Mouse (Mus musculus) erythroblast, embryonic 14.5 days (primary cell): ENCODE data around the gene Sulf2. TPM values are rescaled to one million over a fixed set of nuclear protein-coding genes. Genes with fewer than 3 reads are reported as not detected.

Source experiments
- H3K27me3 ChIP-seq: 2 replicates; pipeline ENCODE4 v1.6.1; 2012; ENCODE audit warnings: inconsistent platforms; ENCODE audit not compliant: control insufficient read depth
- H3K36me3 ChIP-seq: 2 replicates; pipeline ENCODE4 v1.6.1; 2012; ENCODE audit warnings: mild to moderate bottlenecking, inconsistent platforms; ENCODE audit not compliant: control insufficient read depth
- H3K4me1 ChIP-seq: 2 replicates; pipeline ENCODE4 v1.6.1; 2012; ENCODE audit warnings: inconsistent platforms; ENCODE audit not compliant: control insufficient read depth
- H3K4me3 ChIP-seq: replicated peaks from 2 replicates; pipeline ENCODE3; 2012; ENCODE audit warnings: moderate library complexity, mild to moderate bottlenecking, inconsistent platforms
- H3K9me3 ChIP-seq: 2 replicates; pipeline ENCODE4 v1.6.1; 2012; ENCODE audit warnings: low read length, inconsistent platforms, mixed read lengths; ENCODE audit not compliant: control insufficient read depth
- GATA1 ChIP-seq: IDR thresholded peaks from 2 replicates; pipeline ENCODE4 v1.6.1; 2012; ENCODE audit warnings: low read length, inconsistent platforms, mixed read lengths
- TAL1 ChIP-seq: IDR thresholded peaks from 3 replicates; pipeline ENCODE4 v1.6.1; 2012; ENCODE audit warnings: low read length, inconsistent platforms, mixed read lengths
- polyA plus RNA-seq: library from polyadenylated mRNA; stranded (reverse); fragments of >175 nt; gene quantifications from 2 replicates; pipeline ENCODE4 v1.2.3, GENCODE M21; 2012

Sulf2 gene
- 0.01 TPM in 1 of 2 replicates, not detected in the other for polyA plus RNA-seq

DNA sequence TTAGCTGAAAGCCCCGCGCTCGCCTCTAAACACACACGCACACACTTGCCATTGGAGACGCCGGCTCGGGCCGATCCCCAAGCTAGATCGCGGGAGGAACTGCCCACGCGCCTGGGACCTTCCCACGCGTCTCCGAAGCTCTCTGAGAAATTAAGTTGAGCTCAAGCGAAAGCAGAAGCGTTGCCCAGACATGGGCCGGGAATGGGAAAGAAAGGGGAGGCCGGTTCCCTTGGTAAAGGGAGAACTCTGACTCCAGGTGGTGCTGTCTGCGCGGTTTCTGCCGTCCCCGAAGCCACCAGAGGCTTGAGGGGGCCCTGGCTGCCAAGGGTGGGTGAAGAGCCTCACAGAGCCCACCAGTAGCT lies at the start of gene Sulf2:
Sulf2 (minus strand) TSS at position 210 of the 362 bp plus-strand sequence.
- TF ChIP-seq GATA1: no peak
- no peak for TF ChIP-seq TAL1
- Histone ChIP-seq H3K9me3 (no peaks in the 10 kb centered on the region), H3K4me1 (no peaks in the 10 kb centered on the region), H3K36me3 (no peaks in the 10 kb centered on the region), H3K27me3 (peaks cover 52% of the 10 kb centered on the region), H3K4me3 (peak within 1 kb of the TSS; percentile 16)

DNA sequence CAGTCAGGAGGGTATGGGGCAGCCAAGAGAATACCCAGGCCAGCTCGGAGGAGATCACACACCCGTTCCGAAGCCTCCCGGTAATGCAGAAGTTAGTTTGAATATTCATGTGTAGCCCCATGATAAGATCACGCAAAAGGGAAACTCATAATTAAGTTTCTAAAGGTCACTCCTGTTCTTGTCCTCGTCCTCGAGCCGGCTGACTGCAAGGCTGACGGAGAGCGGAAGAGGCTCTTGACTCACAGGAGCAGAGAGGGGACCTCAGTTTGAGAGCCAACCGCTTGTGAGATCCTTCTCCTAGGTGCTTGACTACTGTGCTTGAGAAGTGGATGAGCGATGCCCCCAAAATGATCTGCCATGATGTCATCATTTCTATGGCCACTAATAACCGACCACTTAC lies 48.7 kb upstream of the Sulf2 start:
- H3K4me3 ChIP-seq: no peak overlapping the region
- no peaks in the 10 kb centered on the region for H3K4me1 ChIP-seq
- H3K27me3 ChIP-seq: no peaks in the 10 kb centered on the region
- no peak for TF ChIP-seq GATA1
- TF ChIP-seq TAL1: no peak
- no peaks in the 10 kb centered on the region; the same call in 1 of the 2 replicates for H3K9me3 ChIP-seq
- H3K36me3 ChIP-seq: no peaks in the 10 kb centered on the region

DNA sequence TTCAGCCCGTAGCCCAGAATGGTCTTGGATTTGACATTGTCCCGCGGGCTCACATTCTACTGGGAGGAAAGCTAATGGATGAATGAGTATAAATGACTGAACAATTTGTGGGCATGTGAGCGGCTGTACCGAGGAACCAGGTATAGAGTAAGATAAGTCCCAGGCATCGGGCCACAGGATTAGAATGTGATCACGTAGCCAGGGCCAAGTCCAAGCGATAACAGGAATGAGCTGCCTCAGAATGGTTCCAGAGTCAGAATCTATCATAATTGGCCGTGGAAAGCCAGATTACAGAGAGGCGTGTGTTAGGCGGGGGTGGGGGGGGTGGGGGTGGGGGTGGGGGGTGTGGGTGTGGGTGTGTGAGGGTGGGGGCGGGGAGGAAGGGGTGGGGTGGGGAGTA lies 48.2 kb upstream of the Sulf2 start:
- Histone ChIP-seq H3K27me3 (no peaks in the 10 kb centered on the region), H3K36me3 (no peaks in the 10 kb centered on the region)
- no peak for TF ChIP-seq TAL1
- no peak for TF ChIP-seq GATA1

DNA sequence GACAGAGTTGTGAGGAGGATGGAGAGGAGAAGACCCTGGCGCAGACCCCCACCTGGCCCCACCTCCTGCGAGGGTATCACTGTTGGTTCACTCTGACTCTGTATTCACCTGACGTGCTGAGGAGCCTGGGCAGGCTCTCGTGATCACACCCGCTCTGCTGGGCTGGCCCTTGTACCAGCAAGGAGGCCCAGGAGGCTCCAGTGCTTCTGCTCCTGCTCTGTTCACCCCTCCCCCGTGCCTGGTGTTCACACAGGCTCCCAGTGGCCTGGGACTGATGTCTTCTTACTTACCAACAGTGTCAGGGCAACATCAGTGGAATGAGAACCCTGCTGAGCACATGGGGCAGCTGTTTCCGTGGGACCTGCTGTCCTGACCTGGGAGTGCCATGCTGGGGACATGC lies 42.5 kb upstream of the Sulf2 start:
- Histone ChIP-seq H3K36me3 (no peaks in the 10 kb centered on the region), H3K27me3 (no peaks in the 10 kb centered on the region), H3K4me3 (no peak overlapping the region), H3K9me3 (no peaks in the 10 kb centered on the region; the same call in 1 of the 2 replicates), H3K4me1 (no peaks in the 10 kb centered on the region)
- TF ChIP-seq GATA1 (no peak), TAL1 (no peak)

More for the DNA sequence above, 48.2 kb upstream of the Sulf2 start:
- Histone ChIP-seq H3K9me3 (no peaks in the 10 kb centered on the region; the same call in 1 of the 2 replicates), H3K4me1 (no peaks in the 10 kb centered on the region), H3K4me3 (no peak overlapping the region)

DNA sequence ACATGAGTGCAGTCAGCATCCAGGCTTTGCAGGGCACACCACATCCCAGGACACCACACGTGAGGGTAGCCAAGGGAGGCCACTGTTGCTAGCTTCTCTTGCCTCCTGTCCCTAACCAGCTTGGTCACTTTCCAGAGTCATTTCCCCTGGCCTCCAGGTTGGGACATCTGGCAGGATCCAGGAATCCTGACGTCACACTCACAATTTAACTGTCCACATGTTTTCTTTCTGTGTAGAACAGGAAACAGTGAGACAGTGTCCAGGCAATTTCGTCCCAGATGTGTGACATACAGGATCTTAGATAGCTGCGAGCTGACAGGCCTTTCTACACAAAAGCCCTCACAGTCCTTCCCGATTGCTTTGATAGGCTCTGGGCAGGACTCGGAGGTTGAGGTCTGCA lies 41.6 kb upstream of the Sulf2 start:
- Histone ChIP-seq H3K27me3 (no peaks in the 10 kb centered on the region), H3K4me3 (no peak overlapping the region), H3K36me3 (no peaks in the 10 kb centered on the region), H3K4me1 (no peaks in the 10 kb centered on the region), H3K9me3 (no peaks in the 10 kb centered on the region; the same call in 1 of the 2 replicates)
- TF ChIP-seq GATA1 (no peak), TAL1 (no peak)

DNA sequence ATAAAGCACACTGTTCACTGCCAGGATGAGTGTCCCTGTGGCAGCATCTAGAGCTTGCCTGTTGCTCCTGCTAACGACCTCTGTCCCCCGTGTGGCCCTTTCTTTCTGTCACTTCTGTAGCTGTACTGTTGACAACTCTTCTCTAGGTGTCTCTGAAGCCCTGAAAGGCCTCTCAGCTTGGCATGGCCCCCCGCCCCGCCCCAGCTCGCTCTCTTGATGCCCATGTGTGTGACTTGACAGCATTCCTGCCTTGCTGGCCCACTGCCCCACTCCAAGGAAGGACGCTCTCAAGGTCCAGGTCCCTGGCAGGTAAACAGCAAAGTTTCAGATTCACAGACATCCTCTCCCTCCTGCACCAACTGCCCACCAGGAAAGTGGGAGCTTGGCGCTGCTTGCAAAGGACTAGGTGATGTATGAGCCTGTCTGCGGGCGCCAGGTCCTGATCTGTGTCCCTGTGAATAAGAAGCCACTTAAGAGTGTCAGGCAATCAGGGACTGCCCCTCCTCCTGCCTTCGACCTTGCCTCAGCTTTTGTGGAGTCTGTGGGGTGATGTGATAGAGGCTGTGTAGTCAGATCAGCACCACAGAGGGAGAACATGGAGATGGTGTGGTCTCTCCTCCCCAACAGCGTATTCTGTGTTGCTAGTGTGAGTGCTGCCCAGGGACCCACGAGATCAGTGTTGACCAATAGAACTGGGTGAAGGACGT lies 40.8 kb upstream of the Sulf2 start:
- TF ChIP-seq GATA1: no peak
- TF ChIP-seq TAL1: no peak
- Histone ChIP-seq H3K4me3 (no peak overlapping the region), H3K27me3 (no peaks in the 10 kb centered on the region), H3K9me3 (no peaks in the 10 kb centered on the region; the same call in 1 of the 2 replicates), H3K4me1 (no peaks in the 10 kb centered on the region), H3K36me3 (no peaks in the 10 kb centered on the region)

DNA sequence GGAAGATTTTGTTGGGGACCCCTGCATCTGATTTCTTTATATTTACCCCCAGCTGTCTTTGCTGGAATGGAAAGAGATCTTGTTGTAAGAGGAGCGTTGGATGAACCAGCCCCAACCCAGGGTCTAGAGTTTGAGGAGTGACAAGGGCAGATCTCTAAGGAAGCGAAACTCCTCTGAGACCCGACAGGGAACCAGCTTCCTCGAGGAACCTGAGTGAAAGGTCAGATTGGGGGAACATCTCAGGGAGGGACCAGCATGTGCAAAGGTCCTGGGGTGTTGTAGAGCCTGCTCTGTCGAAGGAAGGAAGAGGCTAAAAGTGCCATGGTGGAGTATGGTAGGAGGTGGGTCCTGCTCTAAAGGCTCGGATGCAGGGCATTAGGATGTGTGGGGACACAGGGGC lies 39.6 kb upstream of the Sulf2 start:
- Histone ChIP-seq H3K4me1 (no peaks in the 10 kb centered on the region), H3K36me3 (no peaks in the 10 kb centered on the region), H3K4me3 (no peak overlapping the region), H3K27me3 (no peaks in the 10 kb centered on the region), H3K9me3 (no peaks in the 10 kb centered on the region; the same call in 1 of the 2 replicates)
- TF ChIP-seq TAL1 (no peak), GATA1 (no peak)

DNA sequence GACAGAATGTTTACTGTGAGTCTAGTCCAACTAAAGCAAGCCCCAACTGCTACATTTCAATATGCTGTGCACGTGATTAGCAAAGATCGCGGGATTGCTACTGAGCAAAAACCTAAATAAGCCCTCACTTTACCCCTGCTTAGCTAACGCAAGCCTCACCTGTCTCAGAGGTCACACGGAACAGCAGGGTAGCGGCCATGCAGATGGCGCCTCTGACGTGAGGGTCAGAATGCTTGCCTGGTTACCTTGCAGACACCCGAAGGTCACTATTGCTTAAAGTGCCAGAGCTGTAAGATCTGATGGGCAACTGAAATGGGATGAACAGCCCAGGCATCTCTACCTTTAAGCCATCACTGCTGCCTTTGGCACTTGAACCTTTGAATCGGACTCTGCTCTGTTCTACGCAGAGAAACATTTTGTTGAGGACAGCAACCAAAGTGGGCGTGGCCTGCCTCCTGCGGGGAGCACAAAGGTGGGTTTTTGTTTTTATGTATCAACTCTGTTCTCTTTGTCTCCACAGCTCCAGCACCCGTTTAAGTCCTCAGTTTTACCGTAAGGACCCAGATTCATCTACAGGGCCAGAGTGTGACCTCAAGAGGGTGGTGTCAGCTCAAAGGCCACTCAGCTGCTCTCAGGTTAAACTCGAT lies 38.8 kb upstream of the Sulf2 start:
- Histone ChIP-seq H3K4me1 (no peaks in the 10 kb centered on the region), H3K36me3 (no peaks in the 10 kb centered on the region), H3K27me3 (no peaks in the 10 kb centered on the region), H3K9me3 (no peaks in the 10 kb centered on the region; the same call in 1 of the 2 replicates), H3K4me3 (no peak overlapping the region)
- TF ChIP-seq TAL1 (no peak), GATA1 (no peak)

DNA sequence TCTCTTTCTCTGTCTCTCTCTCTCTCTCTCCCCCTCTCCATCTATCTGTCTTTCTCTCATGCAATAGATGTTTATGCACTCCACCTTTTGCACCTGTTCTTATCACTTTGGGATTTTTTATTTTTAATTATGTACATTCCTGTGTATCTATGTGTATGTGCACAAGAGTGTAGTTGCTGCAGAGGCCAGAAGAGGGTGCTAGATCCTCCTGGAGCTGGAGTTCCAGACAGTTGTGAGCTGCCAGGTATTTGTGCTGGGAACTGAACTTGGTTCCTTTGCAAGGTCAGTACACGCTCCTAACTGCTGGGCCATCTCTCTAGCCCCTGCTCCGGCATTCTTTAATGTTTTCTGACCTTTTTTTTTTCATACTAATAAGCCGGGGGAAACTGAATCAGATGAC lies 38.0 kb upstream of the Sulf2 start:
- Histone ChIP-seq H3K4me3 (no peak overlapping the region), H3K9me3 (no peaks in the 10 kb centered on the region; the same call in 1 of the 2 replicates), H3K27me3 (no peaks in the 10 kb centered on the region), H3K4me1 (no peaks in the 10 kb centered on the region), H3K36me3 (no peaks in the 10 kb centered on the region)
- TF ChIP-seq GATA1: no peak
